Mouse (Mus musculus): ENCODE results near the gene Gm21987. TPM values are rescaled to one million over a fixed set of nuclear protein-coding genes. Genes with fewer than 3 reads are reported as not detected.
A peak's percentile ranks its signal among the peaks of the same experiment; 100 is the strongest.

Gene Gm21987
- not detected in 2 replicates for polyA plus RNA-seq (2016; fragmentation: Nextera tagmentation; extraction: Ambion mirVana)

GRCm38 (mm10) chr16:38346529-38347325 lies at the start of gene Gm21987, which contains the start of gene Cox17:
Gene Gm21987 (plus strand): TSS chr16:38347040.
Gene Cox17 (plus strand): TSS chr16:38346991.
- Histone ChIP-seq H3K36me3 (peaks cover 21% of the 10 kb centered on the region), H3K4me1 (replicated peaks) (peaks cover 9% of the 10 kb centered on the region), H3K27me3 (no peaks in the 10 kb centered on the region), H3K4me2 (peak within 1 kb of the TSS; percentile 79), H3K27ac (peak within 1 kb of the TSS; percentile 90), H3K9me3 (no peaks in the 10 kb centered on the region), H3K9ac (replicated peaks) (peak within 1 kb of the TSS; percentile 83), H3K4me3 (replicated peaks) (peak within 1 kb of the TSS; percentile 87)
- 3% methylated on average over 35 of the region's 35 CpGs for WGBS
- ATAC-seq (ENCODE audit: insufficient number of reproducible peaks, insufficient read depth, low FRiP score, low TSS enrichment, low read depth), result peak; percentile 92

- H3K9me3 ChIP-seq, result no peaks in the 10 kb centered on the region
- no peak overlapping the region for H3K4me3 ChIP-seq (replicated peaks)
- no peak overlapping the region for H3K4me2 ChIP-seq
- H3K27ac ChIP-seq, result no peak overlapping the region
- H3K36me3 ChIP-seq, result no peaks in the 10 kb centered on the region
- no peak overlapping the region for H3K9ac ChIP-seq (replicated peaks)
- no peak for ATAC-seq (ENCODE audit: insufficient number of reproducible peaks, insufficient read depth, low FRiP score, low TSS enrichment, low read depth)
- H3K27me3 ChIP-seq, result no peaks in the 10 kb centered on the region
- peaks cover 14% of the 10 kb centered on the region for H3K4me1 ChIP-seq (replicated peaks)
- WGBS, result 69% methylated on average over 6 of the region's 6 CpGs
These were observed 48.4 kb upstream of the Gm21987 start for GRCm38 (mm10) chr16:38298410-38298809.

- no peak overlapping the region for H3K27ac ChIP-seq
- H3K9ac ChIP-seq (replicated peaks), result no peak overlapping the region
- no peaks in the 10 kb centered on the region for H3K27me3 ChIP-seq
- 91% methylated on average over 13 of the region's 13 CpGs for WGBS
- H3K36me3 ChIP-seq, result no peaks in the 10 kb centered on the region
- H3K4me3 ChIP-seq (replicated peaks), result no peak overlapping the region
- peaks cover 26% of the 10 kb centered on the region for H3K4me1 ChIP-seq (replicated peaks)
- no peak for ATAC-seq (ENCODE audit: insufficient number of reproducible peaks, insufficient read depth, low FRiP score, low TSS enrichment, low read depth)
- H3K9me3 ChIP-seq, result no peaks in the 10 kb centered on the region
- no peak overlapping the region for H3K4me2 ChIP-seq
These were observed 44.5 kb upstream of the Gm21987 start for GRCm38 (mm10) chr16:38302367-38302766.

- H3K4me2 ChIP-seq, result no peak overlapping the region
- H3K4me3 ChIP-seq (replicated peaks), result no peak overlapping the region
- no peaks in the 10 kb centered on the region for H3K9me3 ChIP-seq
- H3K27me3 ChIP-seq, result no peaks in the 10 kb centered on the region
- 75% methylated on average over 17 of the region's 17 CpGs for WGBS
- H3K4me1 ChIP-seq (replicated peaks), result peaks cover 26% of the 10 kb centered on the region
- H3K36me3 ChIP-seq, result no peaks in the 10 kb centered on the region
- H3K9ac ChIP-seq (replicated peaks), result no peak overlapping the region
- H3K27ac ChIP-seq, result no peak overlapping the region
- ATAC-seq (ENCODE audit: insufficient number of reproducible peaks, insufficient read depth, low FRiP score, low TSS enrichment, low read depth), result no peak
These were observed 42.2 kb upstream of the Gm21987 start for GRCm38 (mm10) chr16:38304460-38305194.

- H3K9ac ChIP-seq (replicated peaks), result no peak overlapping the region
- 48% methylated on average over 18 of the region's 18 CpGs for WGBS
- peak; percentile 32; the same call in 1 of the 2 replicates for ATAC-seq (ENCODE audit: insufficient number of reproducible peaks, insufficient read depth, low FRiP score, low TSS enrichment, low read depth)
- no peaks in the 10 kb centered on the region for H3K36me3 ChIP-seq
- H3K27me3 ChIP-seq, result no peaks in the 10 kb centered on the region
- no peaks in the 10 kb centered on the region for H3K9me3 ChIP-seq
- H3K4me1 ChIP-seq (replicated peaks), result peaks cover 26% of the 10 kb centered on the region
- peak overlapping the region; percentile 80 for H3K27ac ChIP-seq
- H3K4me2 ChIP-seq, result peak overlapping the region; percentile 39
- no peak overlapping the region for H3K4me3 ChIP-seq (replicated peaks)
These were observed 40.1 kb upstream of the Gm21987 start for GRCm38 (mm10) chr16:38306571-38307220.

DNA sequence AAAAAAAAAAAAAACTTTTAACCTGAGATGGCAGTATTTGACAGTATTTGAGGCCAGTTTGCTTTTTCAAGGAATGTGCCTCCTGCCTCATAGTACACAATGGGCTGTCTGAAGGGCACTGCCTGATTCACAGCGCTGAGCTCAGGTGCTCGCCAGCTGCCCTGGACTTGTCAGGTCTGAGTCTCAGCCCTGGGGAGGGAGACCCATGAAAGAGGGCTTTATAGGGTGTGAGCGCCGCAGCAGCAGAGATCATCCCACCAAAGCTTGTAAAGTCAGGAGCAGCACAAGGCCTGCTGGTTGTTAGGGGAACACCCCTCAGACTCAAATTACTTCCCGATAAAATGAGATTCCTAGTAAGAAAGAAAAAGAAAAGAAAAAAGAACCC lies 39.6 kb upstream of the Gm21987 start:
- 14% methylated on average over 5 of the region's 5 CpGs for WGBS
- Histone ChIP-seq H3K36me3 (no peaks in the 10 kb centered on the region), H3K27me3 (no peaks in the 10 kb centered on the region), H3K9ac (replicated peaks) (no peak overlapping the region), H3K4me2 (peak overlapping the region; percentile 39), H3K27ac (peak overlapping the region; percentile 80), H3K4me1 (replicated peaks) (peaks cover 26% of the 10 kb centered on the region), H3K9me3 (no peaks in the 10 kb centered on the region), H3K4me3 (replicated peaks) (no peak overlapping the region)
- ATAC-seq (ENCODE audit: insufficient number of reproducible peaks, insufficient read depth, low FRiP score, low TSS enrichment, low read depth), result peak; percentile 82

- H3K36me3 ChIP-seq, result no peaks in the 10 kb centered on the region
- no peaks in the 10 kb centered on the region for H3K9me3 ChIP-seq
- peak overlapping the region; percentile 39 for H3K4me2 ChIP-seq
- WGBS, result 36% methylated on average over 7 of the region's 7 CpGs
- H3K27ac ChIP-seq, result peak overlapping the region; percentile 80
- no peaks in the 10 kb centered on the region for H3K27me3 ChIP-seq
- H3K4me1 ChIP-seq (replicated peaks), result peaks cover 26% of the 10 kb centered on the region
- H3K9ac ChIP-seq (replicated peaks), result no peak overlapping the region
- no peak overlapping the region for H3K4me3 ChIP-seq (replicated peaks)
- peak; percentile 28 for ATAC-seq (ENCODE audit: insufficient number of reproducible peaks, insufficient read depth, low FRiP score, low TSS enrichment, low read depth)
These were observed 39.2 kb upstream of the Gm21987 start for GRCm38 (mm10) chr16:38307651-38308050.

- H3K4me2 ChIP-seq, result peak overlapping the region; percentile 39; the same call in 1 of the 2 replicates
- H3K9me3 ChIP-seq, result no peaks in the 10 kb centered on the region
- no peak overlapping the region for H3K9ac ChIP-seq (replicated peaks)
- H3K27ac ChIP-seq, result peak overlapping the region; percentile 80
- WGBS, result 82% methylated on average over 11 of the region's 11 CpGs
- no peak overlapping the region for H3K4me3 ChIP-seq (replicated peaks)
- H3K4me1 ChIP-seq (replicated peaks), result peaks cover 26% of the 10 kb centered on the region
- no peaks in the 10 kb centered on the region for H3K36me3 ChIP-seq
- no peaks in the 10 kb centered on the region for H3K27me3 ChIP-seq
- no peak for ATAC-seq (ENCODE audit: insufficient number of reproducible peaks, insufficient read depth, low FRiP score, low TSS enrichment, low read depth)
These were observed 38.6 kb upstream of the Gm21987 start for GRCm38 (mm10) chr16:38308195-38308594.

- H3K4me2 ChIP-seq, result no peak overlapping the region
- H3K36me3 ChIP-seq, result no peaks in the 10 kb centered on the region
- no peak overlapping the region for H3K9ac ChIP-seq (replicated peaks)
- no peak overlapping the region for H3K4me3 ChIP-seq (replicated peaks)
- no peak for ATAC-seq (ENCODE audit: insufficient number of reproducible peaks, insufficient read depth, low FRiP score, low TSS enrichment, low read depth)
- H3K27me3 ChIP-seq, result no peaks in the 10 kb centered on the region
- WGBS, result 85% methylated on average over 9 of the region's 9 CpGs
- H3K4me1 ChIP-seq (replicated peaks), result no peaks in the 10 kb centered on the region
- H3K27ac ChIP-seq, result no peak overlapping the region
- 0 out of 2 replicates have a peak, but pooled peaks cover 3% of the 10 kb centered on the region for H3K9me3 ChIP-seq
These were observed 28.3 kb upstream of the Gm21987 start for GRCm38 (mm10) chr16:38318492-38318891.

DNA sequence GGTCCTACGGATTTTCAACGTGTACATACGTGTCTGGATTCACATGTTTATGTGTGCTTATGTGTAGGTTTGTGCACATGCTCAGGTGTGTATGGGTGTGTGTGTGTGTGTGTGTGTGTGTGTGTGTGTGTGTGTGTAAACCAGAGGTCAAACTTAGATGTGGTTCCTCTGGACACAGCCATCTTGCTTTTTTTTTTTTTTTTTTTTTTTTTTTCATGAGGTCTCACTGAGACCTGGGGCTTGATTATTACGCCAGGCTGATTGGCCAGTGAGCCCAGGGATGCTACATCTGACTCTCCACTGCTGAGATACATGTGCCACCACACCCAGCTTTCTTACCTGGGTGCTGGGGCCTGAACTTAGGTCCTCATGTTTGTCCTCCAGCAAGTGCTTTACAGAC lies 27.8 kb upstream of the Gm21987 start:
- H3K9ac ChIP-seq (replicated peaks), result no peak overlapping the region
- H3K36me3 ChIP-seq, result no peaks in the 10 kb centered on the region
- 0 out of 2 replicates have a peak, but pooled peaks cover 3% of the 10 kb centered on the region for H3K9me3 ChIP-seq
- H3K27ac ChIP-seq, result no peak overlapping the region
- no peaks in the 10 kb centered on the region for H3K4me1 ChIP-seq (replicated peaks)
- no peak overlapping the region for H3K4me2 ChIP-seq
- no peaks in the 10 kb centered on the region for H3K27me3 ChIP-seq
- no peak for ATAC-seq (ENCODE audit: insufficient number of reproducible peaks, insufficient read depth, low FRiP score, low TSS enrichment, low read depth)
- H3K4me3 ChIP-seq (replicated peaks), result no peak overlapping the region
- WGBS, result 86% methylated on average over 4 of the region's 4 CpGs

- no peaks in the 10 kb centered on the region for H3K27me3 ChIP-seq
- H3K9ac ChIP-seq (replicated peaks), result no peak overlapping the region
- H3K4me2 ChIP-seq, result peak overlapping the region; percentile 48
- no peaks in the 10 kb centered on the region for H3K4me1 ChIP-seq (replicated peaks)
- no peak overlapping the region for H3K27ac ChIP-seq
- no peaks in the 10 kb centered on the region for H3K36me3 ChIP-seq
- WGBS, result 40% methylated on average over 14 of the region's 17 CpGs
- H3K4me3 ChIP-seq (replicated peaks), result no peak overlapping the region
- ATAC-seq (ENCODE audit: insufficient number of reproducible peaks, insufficient read depth, low FRiP score, low TSS enrichment, low read depth), result no peak
- H3K9me3 ChIP-seq, result no peaks in the 10 kb centered on the region
These were observed 25.3 kb upstream of the Gm21987 start for GRCm38 (mm10) chr16:38321452-38321935.

Data from limb, embryonic 12.5 days (tissue).